Mouse (Mus musculus): Measurements from ENCODE around the gene Srgap3. TPM values are rescaled to one million over a fixed set of nuclear protein-coding genes. Genes with fewer than 3 reads are reported as not detected.

The Srgap3 gene
- total RNA-seq, 2 experiments from 2014 or later: 15.6 to 20.3 TPM

DNA sequence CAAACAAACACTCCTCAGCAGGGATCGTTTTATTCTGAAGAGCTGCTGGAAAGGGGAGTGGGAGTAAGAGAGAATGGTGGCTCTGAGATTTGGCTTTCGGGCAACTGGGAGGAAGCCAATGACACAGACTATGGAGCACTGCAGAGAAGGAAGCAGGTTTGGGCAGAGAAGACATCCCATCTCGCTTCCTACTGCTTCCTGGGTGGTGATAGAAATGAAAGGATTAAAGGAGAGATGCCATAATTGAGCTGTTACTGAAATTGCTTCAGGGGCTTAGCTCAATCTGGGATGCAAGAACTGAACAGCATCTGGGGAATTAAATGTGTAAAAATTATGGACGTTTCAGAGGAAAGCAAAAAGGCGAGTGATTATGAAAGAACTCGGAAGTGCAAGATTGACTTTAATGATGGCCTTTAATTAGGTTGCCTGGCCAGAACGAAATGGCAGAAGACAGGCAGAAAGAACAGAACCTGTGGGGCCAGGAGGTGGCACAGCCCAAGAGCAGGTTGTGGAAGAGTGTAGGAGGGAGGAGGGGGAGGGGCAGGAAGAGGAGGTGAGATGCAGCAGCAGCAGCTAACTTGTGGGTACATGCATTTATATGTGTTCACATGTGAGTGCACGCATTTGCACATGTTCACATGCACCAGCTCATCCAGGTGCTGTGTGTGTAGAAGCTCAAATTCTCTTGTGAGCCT lies 126.6 kb downstream of the Srgap3 start:
- no peak for DNase-seq (ENCODE audit: low spot score in 2 of 2)

DNA sequence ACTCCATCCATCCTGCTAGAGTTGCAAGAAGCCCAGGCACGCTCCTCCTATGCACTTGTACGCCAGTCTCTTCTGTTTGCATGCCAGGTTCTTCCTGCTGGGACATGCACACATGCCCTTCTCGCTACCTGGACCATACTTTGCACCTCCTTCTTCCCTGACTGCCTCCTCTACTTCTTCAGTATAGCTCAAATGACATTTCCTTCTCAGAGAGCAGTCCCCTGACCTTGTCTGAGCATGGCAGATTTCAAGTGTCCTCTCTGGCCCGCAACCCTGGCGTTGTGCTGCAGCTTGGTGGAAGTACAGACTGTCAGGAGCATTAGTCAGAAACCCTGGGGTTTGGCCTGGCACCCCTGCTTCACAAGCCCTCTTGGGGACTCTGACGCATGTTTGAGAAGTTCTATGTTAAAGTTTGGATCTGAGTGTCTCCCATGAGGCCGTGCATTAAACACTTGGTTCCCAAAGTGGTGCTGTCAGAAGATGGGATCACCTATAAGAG lies 128.6 kb downstream of the Srgap3 start:
- no peak for DNase-seq (ENCODE audit: low spot score in 2 of 2)

DNA sequence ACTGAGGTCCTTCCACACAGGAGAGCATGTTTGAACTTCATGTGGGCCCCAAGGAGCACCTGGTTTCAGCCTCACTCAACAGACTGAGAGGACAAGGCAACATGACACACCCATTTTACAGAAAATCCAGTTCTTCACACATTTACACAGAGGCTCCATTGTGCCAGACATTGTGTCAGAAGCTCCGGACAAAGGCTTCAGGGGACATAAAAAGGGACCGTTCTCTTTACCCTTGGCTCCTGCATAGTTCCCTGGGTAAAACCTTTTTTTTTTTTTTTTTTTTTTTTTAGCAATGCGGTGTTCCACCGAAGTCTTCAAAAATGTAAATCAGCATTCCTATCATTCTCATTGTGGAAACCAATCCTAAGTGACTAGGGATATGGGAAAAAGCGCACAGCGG lies 131.5 kb downstream of the Srgap3 start:
- DNase-seq (ENCODE audit: low spot score in 2 of 2): no peak

DNA sequence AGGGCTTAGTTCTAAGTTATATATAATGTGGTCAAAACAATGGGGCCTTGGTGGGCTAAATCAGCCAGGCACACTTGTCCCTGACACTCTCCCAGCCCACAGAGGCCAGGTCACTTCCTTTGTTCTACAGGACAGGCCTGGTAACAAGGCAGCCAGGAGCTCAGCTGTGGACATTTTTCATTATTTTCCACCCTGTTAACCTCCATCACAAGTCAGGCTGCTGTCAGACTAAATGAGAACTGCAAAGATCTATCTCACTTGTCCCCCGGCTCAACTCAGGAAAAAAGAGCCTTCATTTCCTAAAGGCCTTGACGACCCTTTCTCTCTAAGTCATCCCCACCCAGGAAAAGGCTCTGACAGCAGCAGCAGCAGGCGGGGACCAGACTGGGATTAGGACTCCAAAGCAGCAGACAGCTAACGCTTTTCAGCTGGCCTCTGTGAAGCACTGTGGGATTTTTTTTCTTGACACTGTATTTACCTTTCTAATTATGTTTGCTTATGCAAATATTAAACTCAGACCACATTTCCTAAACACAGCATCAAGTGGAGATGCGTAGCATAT lies 132.5 kb downstream of the Srgap3 start:
- DNase-seq (ENCODE audit: low spot score in 2 of 2): no peak

DNA sequence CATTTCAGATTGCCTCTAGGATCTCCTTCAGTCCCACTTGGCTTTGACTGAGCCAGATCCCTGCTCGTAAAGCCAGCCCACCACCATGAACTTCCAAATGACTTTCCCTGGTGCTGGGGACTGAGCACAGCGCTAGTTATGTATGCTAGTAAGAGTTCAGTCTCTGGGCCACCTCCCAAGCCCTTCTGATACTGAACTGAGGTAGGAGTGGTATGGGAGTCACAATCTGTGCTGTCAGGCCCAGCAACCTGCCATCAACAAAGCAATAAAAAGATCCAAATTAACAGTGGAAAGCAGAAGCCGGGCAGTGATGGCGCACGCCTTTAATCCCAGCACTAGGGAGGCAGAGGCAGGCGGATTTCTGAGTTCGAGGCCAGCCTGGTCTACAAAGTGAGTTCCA lies 134.2 kb downstream of the Srgap3 start:
- no peak for DNase-seq (ENCODE audit: low spot score in 2 of 2)

DNA sequence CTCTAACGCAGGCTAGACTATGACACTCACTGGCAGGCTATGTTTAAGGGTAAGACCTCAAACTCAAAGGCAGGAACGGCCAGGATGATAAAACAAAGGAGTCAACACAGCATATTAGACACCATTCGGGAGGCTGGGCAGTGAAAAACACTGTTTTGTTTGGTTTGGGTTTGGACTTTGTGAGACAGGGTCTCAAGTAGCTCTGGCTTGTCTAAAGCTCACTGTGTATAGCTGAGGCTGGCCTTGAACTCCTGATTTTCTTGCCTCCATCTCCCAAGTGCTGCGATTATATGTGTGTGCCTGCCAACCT lies 136.6 kb downstream of the Srgap3 start:
- DNase-seq (ENCODE audit: low spot score in 2 of 2): no peak

DNA sequence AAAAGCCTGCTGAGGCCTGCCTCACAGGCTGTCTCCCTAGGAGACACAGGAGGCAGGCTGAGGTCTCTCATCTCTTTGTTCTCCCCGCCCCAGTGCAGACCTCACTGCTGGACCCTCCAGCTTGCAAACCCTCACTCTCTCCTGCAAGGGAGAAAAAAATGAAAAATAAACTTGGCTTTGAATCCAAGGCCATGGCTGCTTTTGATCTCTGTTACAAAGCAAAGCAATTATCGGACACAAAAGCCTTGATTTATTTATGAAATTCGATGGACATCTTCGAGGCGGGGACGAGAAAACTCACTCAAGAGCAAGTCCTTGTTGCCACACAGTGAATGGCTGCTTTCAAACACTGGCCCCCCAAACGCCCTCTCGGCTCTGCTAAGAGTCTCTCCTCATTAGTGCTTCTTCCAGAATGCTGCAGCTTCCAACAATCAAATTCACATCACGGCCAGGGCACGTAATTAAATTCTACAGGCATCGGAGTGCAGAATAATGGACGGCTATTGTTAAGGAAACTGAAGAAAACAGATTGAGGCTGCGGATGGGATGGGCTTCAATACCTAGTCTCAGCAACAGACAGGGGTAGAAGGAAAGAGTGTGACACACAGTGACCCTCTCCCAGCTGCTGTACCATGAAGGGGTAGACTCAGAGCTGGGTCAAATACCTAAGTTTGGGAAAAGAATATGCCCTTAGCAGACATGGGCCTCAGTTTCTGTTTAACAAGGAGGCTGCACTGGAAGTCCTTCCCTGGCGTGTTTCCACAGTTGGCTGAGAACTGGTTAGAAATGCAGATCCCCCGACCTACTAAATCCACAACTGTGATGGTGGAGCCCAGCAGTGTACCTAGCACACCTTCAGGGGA lies 137.2 kb downstream of the Srgap3 start:
- DNase-seq (ENCODE audit: low spot score in 2 of 2): no peak

DNA sequence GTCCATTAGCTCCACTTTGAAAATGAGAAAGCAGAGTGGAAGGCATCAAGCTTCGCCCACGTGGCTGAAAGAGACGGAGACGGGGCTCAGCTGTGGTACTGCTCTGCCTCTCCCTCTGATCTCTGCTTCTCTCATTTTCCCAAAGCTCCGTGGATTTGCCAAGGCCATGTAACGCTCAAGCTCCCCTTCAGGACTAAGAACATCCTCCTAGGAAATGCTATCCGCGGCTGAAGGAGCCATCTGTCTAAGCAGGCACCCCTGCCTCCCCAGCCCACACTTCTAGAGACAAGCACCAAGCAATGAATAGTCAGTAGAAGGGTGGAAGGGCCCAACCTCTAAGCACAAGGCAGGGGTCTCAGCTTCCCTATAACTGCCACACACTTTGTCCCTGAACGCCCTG lies 138.3 kb downstream of the Srgap3 start:
- no peak for DNase-seq (ENCODE audit: low spot score in 2 of 2)

DNA sequence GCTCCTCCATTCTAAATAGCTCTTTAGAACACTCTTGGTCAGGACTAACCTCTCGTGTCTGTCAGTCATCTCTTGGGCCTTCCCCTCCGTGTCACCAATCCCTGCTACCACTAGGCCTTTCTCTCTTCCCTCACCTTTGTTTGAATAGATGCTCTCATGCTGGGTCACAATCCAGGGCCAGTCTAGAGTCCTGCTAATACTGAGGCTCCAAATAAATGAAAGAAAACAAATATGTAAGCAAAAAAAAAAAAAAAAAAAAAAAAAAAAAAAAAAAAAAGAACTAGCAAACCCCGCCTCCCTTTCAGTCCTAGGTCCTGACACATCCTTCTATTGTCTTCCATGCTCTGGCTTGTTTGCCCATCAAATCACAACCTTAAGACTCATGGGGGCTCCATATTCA lies 145.1 kb downstream of the Srgap3 start:
- no peak for DNase-seq (ENCODE audit: low spot score in 2 of 2)

DNA sequence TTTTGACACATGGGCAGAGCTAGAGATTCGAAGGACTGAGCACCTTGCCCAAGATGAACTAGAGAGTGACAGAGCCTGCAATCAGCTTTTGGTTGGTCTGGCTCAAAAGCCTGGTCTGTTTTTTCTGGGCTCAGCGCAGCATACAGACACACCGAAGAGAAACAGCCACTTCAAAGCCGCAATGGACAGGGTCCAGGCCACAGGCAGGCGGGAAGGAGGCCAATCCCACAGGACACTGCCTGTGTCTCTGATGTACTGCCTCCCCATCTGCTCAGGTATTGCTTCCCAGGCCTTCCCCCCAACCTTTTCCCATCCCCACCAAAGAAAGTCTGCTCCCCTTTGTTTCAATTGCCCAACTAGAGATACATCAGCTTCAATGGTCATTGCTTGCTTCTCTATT lies 148.7 kb downstream of the Srgap3 start:
- DNase-seq (ENCODE audit: low spot score in 2 of 2): no peak

DNA sequence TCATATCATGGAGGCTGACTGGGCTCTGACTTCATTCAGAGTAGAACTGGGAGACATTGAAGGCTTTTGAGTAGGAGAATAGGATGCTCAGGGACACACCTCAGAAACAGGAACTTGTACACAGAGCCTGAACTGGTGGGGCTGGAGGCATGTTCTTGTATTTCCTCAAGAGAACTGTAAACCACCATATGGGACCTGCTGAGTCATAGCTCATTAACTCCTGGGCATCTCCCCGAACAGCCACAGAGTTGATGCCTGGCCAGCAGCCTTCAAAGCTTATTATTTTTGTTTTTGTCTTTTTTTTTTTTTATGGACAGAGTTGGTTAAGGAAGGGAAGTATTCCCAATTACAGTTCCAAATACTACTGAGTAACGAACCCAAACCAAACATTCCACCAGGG lies 150.5 kb downstream of the Srgap3 start:
- no peak for DNase-seq (ENCODE audit: low spot score in 2 of 2)

DNA sequence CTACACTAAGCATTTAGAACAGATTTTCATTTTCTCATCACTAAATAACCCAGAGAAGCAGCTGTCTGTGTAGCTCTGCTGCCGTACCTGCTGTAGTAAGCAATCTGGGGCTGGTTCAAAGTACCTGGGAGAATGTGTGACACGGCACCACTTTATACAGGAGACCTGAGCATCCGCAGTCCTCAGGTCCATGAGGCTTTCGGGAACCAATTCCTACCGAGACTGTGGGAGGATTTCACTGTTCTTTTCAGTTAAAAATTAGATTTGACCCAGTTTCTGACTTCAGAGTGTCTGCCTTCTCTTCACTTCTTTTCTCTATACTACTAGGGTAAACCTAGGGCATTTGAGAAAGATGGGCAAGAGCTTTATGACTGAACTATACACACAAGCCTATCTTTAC lies 153.2 kb downstream of the Srgap3 start:
- no peak for DNase-seq (ENCODE audit: low spot score in 2 of 2)

DNA sequence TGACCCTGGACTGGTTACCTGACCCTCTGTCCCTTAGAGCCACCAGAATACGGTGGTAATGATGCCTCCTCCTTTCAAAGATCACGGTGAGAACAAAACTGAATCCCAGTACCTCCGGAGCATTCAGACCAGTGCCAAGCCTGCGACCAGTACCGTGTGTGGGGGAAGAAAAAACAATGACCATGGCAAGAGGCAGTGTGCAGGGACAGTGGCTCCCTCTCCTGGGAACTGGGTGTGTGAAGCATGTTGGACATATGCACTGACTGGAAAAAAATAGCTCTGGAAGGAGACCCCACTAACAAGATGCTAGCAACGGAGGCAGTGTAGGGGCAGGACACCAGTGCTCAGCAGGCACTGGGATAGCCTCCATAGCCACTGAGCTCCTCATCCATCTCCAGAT lies 157.2 kb downstream of the Srgap3 start:
- DNase-seq (ENCODE audit: low spot score in 2 of 2): no peak

DNA sequence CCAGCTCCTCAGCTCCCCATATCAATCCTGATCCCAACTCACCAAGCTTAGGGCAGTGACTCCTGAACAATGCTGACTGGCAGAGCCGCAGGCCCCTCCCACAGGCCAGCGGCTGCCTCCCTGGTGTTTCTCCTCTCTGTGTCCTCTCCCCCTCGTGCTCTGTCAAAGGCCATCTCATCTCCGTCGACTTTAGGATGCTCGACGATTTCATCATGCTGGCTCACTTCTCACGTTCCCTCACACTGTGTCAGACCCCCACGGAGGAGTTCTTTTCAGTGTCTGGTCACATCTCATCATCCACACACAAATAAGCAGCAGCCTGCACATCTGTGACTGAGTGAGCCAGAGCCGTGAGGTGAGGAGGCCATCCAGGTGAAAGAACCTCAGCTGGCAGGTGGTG lies 158.4 kb downstream of the Srgap3 start:
- no peak for DNase-seq (ENCODE audit: low spot score in 2 of 2)

DNA sequence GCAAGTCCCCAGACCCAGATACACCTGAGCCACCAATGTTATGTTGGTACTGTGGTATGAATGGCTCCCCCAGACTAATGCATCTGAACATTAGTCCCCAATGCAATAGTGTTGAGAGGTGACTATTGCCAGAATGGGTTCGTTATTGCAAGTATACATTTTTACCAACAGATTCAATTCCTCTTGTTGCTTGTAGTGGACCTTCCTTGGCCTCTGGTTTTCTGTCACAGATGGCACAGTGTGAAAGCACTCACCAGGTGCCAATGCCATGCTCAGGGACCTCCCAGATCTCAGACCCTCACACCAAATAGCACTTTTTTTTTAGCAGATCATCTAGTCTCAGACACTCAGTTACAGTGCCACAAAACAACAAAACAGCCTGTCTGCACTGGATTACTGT lies 158.9 kb downstream of the Srgap3 start:
- DNase-seq (ENCODE audit: low spot score in 2 of 2): no peak

DNA sequence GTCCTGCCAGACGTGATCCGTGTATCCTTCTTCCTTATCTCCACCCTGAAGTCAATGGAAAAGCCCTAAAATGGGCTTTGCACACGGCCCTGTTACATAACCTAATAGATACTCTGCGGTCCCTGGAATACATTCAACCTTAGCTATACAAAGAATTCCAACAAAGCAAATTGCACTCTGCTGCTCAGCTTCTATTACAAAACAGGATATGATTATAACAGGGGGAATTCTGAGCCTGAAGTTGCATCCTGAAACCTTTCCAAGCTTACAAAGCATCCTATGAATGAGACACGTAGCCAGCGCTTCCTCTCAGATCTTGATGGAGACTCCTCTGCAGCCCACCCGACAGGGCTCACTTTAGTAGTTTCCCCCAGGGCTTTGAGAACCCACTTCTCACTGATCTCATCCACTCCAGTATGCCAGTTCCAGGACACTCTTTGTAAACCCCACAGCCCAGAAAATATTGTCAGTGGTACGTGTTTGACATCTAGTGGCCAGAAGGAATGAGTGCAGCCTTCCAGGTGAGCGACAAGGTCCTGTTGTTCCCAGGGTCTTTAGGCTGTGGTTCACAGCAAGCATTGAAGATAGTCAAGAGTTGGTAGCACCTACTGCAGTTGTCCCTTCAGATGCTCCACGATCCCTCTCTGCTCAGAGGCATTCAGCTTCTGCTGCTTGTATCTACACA lies 165.5 kb downstream of the Srgap3 start:
- DNase-seq (ENCODE audit: low spot score in 2 of 2): no peak

DNA sequence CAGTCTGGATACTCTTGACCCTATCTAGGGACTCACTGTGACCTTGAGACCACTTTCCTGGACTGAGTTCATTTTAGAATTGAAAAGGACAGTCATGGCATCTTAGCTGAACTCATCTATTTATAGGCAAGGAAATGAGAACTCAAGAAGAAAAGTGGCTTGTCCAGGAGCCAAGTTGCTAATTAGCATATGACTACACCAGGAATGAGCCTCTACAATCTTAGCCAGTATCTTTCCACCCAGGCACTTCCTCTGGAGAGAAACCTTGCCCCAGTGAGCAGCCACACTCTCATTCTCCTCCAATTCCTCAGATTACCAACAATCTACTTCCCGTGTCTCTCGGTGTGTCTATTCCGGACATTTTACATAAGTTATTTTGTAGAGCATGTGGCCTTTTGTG lies 168.9 kb downstream of the Srgap3 start:
- DNase-seq (ENCODE audit: low spot score in 2 of 2): no peak

DNA sequence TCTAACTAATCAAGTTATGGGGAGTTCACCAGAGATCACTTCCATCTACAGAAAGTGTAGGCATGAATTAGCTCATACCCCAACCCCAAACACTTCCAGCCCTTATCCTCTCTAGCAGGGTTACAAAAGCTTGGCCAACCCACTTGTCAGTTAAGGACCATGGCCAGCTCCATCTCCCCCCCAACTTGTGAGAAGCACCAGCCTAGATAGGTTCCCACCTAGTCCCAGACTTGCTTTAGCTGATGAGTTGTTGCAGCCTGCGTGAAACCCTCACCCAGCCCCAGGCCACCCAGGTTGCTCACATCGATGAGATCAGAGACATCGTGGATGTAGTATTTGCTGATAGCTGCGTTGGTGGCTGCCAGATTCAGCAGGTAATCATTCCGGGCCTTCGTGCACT lies 170.3 kb downstream of the Srgap3 start:
- no peak for DNase-seq (ENCODE audit: low spot score in 2 of 2)

DNA sequence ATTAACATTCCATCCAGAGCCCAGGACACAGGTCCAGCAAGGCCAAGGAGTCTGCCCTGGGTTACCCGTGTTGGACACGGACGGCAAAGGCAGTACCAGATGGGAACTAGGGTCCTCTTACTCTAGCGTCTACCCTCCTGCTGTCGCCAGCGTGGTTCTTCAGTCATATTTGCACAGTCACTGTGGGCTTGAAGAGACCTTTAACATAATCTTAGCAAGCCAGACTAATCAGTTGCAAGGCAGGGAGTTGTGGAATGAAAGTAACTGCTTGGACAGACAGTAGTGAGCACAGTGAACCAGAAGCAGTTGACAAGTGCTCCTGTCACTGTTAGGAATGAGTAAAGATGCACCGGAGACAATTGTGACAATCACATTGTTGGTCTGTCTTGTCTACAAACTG lies 173.3 kb downstream of the Srgap3 start:
- no peak for DNase-seq (ENCODE audit: low spot score in 2 of 2)

DNA sequence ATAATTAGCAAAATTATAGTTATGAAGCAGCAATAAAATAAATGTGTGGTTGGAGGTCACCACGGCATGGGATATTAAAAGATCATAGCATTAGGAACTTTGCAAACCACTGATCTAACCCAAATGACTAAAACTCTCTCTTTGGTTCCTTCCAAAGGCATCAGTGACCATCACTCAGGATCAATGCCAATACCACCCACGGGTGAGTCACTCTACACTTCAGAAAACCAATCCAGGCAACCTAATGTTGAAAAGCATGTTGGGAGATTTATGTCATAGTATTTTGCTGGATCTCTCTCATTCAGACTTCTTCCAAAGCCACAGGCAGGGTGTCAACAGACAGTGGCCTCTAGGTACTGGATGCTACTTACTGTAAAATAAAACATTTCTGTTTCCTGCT lies 176.1 kb downstream of the Srgap3 start:
- no peak for DNase-seq (ENCODE audit: low spot score in 2 of 2)

DNA sequence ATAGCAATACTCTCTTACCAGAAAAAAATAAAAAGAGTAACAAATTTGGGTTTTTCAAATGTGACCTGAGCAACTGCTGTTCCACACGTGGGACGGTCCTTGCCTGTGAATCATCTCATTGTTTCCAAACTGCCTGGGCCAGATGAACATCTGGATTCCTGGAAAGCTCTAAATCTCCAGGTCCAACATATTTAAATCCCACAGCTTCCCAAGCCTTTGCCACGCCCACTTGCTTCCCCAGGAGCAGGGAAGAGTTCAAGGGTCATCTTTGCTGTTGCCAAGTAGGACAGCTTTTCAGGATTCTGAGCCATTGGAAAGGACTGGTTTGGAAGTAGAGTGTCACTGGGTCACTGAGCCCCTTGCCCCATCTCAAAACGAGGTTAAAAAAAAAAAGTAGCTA lies 188.5 kb downstream of the Srgap3 start:
- DNase-seq (ENCODE audit: low spot score in 2 of 2): peak in 1 of 2 experiments; percentile 50

DNA sequence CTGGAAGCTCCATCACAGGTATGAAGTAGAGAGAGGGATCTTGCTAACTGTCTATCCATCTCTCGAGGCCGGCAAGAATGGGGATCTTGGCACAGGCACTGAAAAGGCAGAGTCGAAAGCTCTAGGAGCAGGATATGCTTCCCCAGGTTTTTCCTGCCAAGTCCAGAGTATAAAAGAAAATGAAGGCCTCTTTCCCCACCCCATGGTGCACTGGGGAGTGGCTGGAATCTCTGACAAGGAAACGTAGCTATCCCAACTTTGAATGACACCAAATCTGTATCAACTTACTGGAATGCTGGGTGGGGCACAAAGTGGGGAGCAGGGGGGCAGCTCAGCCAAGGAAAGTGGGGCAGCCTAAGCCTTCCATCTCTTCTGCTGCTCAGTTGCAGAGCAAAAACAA lies 190.2 kb downstream of the Srgap3 start:
- no peak for DNase-seq (ENCODE audit: low spot score in 2 of 2)
